Mouse (Mus musculus) lung, embryonic 16.5 days (tissue): ENCODE data around the gene Ndufc2. TPM values are rescaled to one million over a fixed set of nuclear protein-coding genes. Genes with fewer than 3 reads are reported as not detected.

Source experiments
- ATAC-seq: fragments of 200-750 bp; cut with Nextera tagmentation; 2 replicates; pipeline ENCODE4 v1.8.0; 2017; ENCODE audit warnings: low read depth, mild to moderate bottlenecking, moderate library complexity
- H3K27ac ChIP-seq: fragments of 300-500 bp; sonication (generic); 2 replicates; pipeline ENCODE4 v1.5.1; 2014; ENCODE audit warnings: mild to moderate bottlenecking, control low read depth, low read length
- H3K27me3 ChIP-seq: fragments of 300-500 bp; sonication (generic); 2 replicates; pipeline ENCODE4 v1.6.1; 2014; ENCODE audit warnings: low read depth, low read length, mixed read lengths; ENCODE audit not compliant: control insufficient read depth, insufficient read depth
- H3K36me3 ChIP-seq: fragments of 300-500 bp; sonication (generic); 2 replicates; pipeline ENCODE4 v1.6.1; 2014; ENCODE audit warnings: low read length; ENCODE audit not compliant: control insufficient read depth, insufficient read depth
- H3K4me1 ChIP-seq: fragments of 300-500 bp; sonication (generic); replicated peaks from 2 replicates; pipeline ENCODE4 v1.6.1; 2014; ENCODE audit warnings: low read length, mixed read lengths; ENCODE audit not compliant: control insufficient read depth, insufficient read depth
- H3K4me2 ChIP-seq: fragments of 300-500 bp; sonication (generic); 2 replicates; pipeline ENCODE4 v1.6.1; 2014; ENCODE audit warnings: low read depth, low read length, control low read depth
- H3K4me3 ChIP-seq: fragments of 300-500 bp; sonication (generic); 2 replicates; pipeline ENCODE4 v1.5.1; 2014; ENCODE audit warnings: mild to moderate bottlenecking, low read length, control low read depth
- H3K9ac ChIP-seq: fragments of 300-500 bp; sonication (generic); 2 replicates; pipeline ENCODE4 v1.6.1; 2014; ENCODE audit warnings: low read length, control low read depth
- H3K9me3 ChIP-seq: fragments of 300-500 bp; sonication (generic); 2 replicates; pipeline ENCODE4 v1.6.1; 2016; ENCODE audit warnings: low read length; ENCODE audit not compliant: control insufficient read depth
- WGBS: fragments of 180-500 bp; shearing (Covaris S2); extraction: QIAGEN DNeasy Blood & Tissue Kit; methylation state at CpG from one replicate; pipeline ENCODE4 v1.1.7; 2014; 5-methylcytosine and 5-hydroxymethylcytosine counted together
- polyA plus RNA-seq: library from polyadenylated mRNA; unstranded; fragments of >200 nt; fragmentation: Nextera tagmentation; extraction: Ambion mirVana; gene quantifications from 2 replicates; pipeline ENCODE4 v1.2.1, GENCODE M21; 2015

Ndufc2 gene
- polyA plus RNA-seq, 1 experiment from 2014 or later, result 370 TPM

- no peak overlapping the region for H3K27ac ChIP-seq
- H3K4me1 ChIP-seq, result peaks cover 7% of the 10 kb centered on the region; the same call in 1 of the 2 replicates
- H3K27me3 ChIP-seq, result no peaks in the 10 kb centered on the region
- WGBS, result 89% methylated on average over 10 of the region's 10 CpGs
- no peaks in the 10 kb centered on the region for H3K9me3 ChIP-seq
- no peak overlapping the region for H3K9ac ChIP-seq
- H3K4me3 ChIP-seq, result no peak overlapping the region
- no peak for ATAC-seq
- H3K36me3 ChIP-seq, result peaks cover 2% of the 10 kb centered on the region; the same call in 1 of the 2 replicates
- H3K4me2 ChIP-seq, result no peak overlapping the region
These were observed 55.0 kb downstream of the Ndufc2 start for GRCm38 (mm10) chr7:97454795-97455194.

GRCm38 (mm10) chr7:97455577-97455976 is 55.8 kb downstream of the Ndufc2 start:
- Histone ChIP-seq H3K4me2 (no peak overlapping the region), H3K4me1 (peaks cover 7% of the 10 kb centered on the region; the same call in 1 of the 2 replicates), H3K9ac (no peak overlapping the region), H3K36me3 (peaks cover 2% of the 10 kb centered on the region; the same call in 1 of the 2 replicates), H3K27ac (no peak overlapping the region), H3K9me3 (no peaks in the 10 kb centered on the region), H3K27me3 (no peaks in the 10 kb centered on the region), H3K4me3 (no peak overlapping the region)
- ATAC-seq, result no peak
- 45% methylated on average over 3 of the region's 3 CpGs for WGBS

Other genes with a start within 250 kb of the Ndufc2 start
- 1.2 and 1.4 TPM in 2 replicates for gene Usp35, start 68.0 kb upstream of the Ndufc2 start, polyA plus RNA-seq
- gene Kctd21, start 67.7 kb upstream of the Ndufc2 start, polyA plus RNA-seq, result 5.5 and 5.8 TPM in 2 replicates
- gene Alg8, start 28.4 kb upstream of the Ndufc2 start, polyA plus RNA-seq, result 42.4 and 44.3 TPM in 2 replicates
- 1.2 and 1.6 TPM in 2 replicates for gene Thrsp, start 17.7 kb downstream of the Ndufc2 start, polyA plus RNA-seq
- 8.9 and 9.9 TPM in 2 replicates for gene Kctd14, start 51.3 kb downstream of the Ndufc2 start, polyA plus RNA-seq
- 46.9 and 49.8 TPM in 2 replicates for gene Ints4, start 81.0 kb downstream of the Ndufc2 start, polyA plus RNA-seq
- gene Aamdc, start 179.5 kb downstream of the Ndufc2 start, polyA plus RNA-seq, result 52.6 and 54.6 TPM in 2 replicates
- gene Rsf1, start 179.9 kb downstream of the Ndufc2 start, polyA plus RNA-seq, result 18.6 and 18.7 TPM in 2 replicates